Mouse (Mus musculus) heart, embryonic 14.5 days (tissue): Measurements from ENCODE around the gene Cdkal1. TPM values are rescaled to one million over a fixed set of nuclear protein-coding genes. Genes with fewer than 3 reads are reported as not detected.

Source experiments
- ATAC-seq: fragments of 200-750 bp; cut with Nextera tagmentation; 2 replicates; pipeline ENCODE4 v1.8.0; 2017; ENCODE audit warnings: low read depth, moderate TSS enrichment; ENCODE audit not compliant: insufficient number of reproducible peaks, insufficient read depth, low FRiP score
- H3K27ac ChIP-seq, 2 experiments: fragments of 200-500 bp in 1 of 2; fragments of 300-500 bp in 1 of 2; sonication (generic) in 1 of 2; replicated peaks in 1 of 2; 2 replicates each; pipeline ENCODE4 v1.5.1; 2012 to 2014; ENCODE audit warnings: low read depth in 2 of 2, low read length in 2 of 2, control low read depth in 1 of 2, mild to moderate bottlenecking in 1 of 2, mixed read lengths in 1 of 2; ENCODE audit not compliant: control insufficient read depth in 1 of 2, insufficient read depth in 1 of 2
- H3K27me3 ChIP-seq: fragments of 300-500 bp; sonication (generic); 2 replicates; pipeline ENCODE4 v1.6.1; 2014; ENCODE audit warnings: mild to moderate bottlenecking, low read length, control low read depth; ENCODE audit not compliant: control insufficient read depth, insufficient read depth
- H3K36me3 ChIP-seq: fragments of 300-500 bp; sonication (generic); 2 replicates; pipeline ENCODE4 v1.6.1; 2014; ENCODE audit warnings: mild to moderate bottlenecking, control low read depth, low read length, mixed read lengths; ENCODE audit not compliant: control insufficient read depth, insufficient read depth
- H3K4me1 ChIP-seq, 2 experiments: fragments of 200-500 bp in 1 of 2; fragments of 300-500 bp in 1 of 2; sonication (generic) in 1 of 2; 2 replicates each; pipeline ENCODE4 v1.6.1; 2012 to 2014; ENCODE audit warnings: low read length in 2 of 2, control low read depth in 1 of 2, mixed read lengths in 1 of 2; ENCODE audit not compliant: control insufficient read depth in 2 of 2, insufficient read depth in 2 of 2
- H3K4me2 ChIP-seq: fragments of 300-500 bp; sonication (generic); 2 replicates; pipeline ENCODE4 v1.6.1; 2014; ENCODE audit warnings: mild to moderate bottlenecking, low read length
- H3K4me3 ChIP-seq, 2 experiments: fragments of 200-500 bp in 1 of 2; fragments of 300-500 bp in 1 of 2; sonication (generic) in 1 of 2; 2 replicates each; pipeline ENCODE4 v1.5.1; 2012 to 2014; ENCODE audit warnings: low read length in 2 of 2, mild to moderate bottlenecking in 2 of 2, control low read depth in 1 of 2, low read depth in 1 of 2, moderate library complexity in 1 of 2; ENCODE audit not compliant: control insufficient read depth in 1 of 2, insufficient read depth in 1 of 2
- H3K9ac ChIP-seq: fragments of 300-500 bp; sonication (generic); 2 replicates; pipeline ENCODE4 v1.6.1; 2014; ENCODE audit warnings: mild to moderate bottlenecking, low read length
- H3K9me3 ChIP-seq: fragments of 300-500 bp; sonication (generic); 2 replicates; pipeline ENCODE4 v1.6.1; 2016; ENCODE audit warnings: low read length, control low read depth; ENCODE audit not compliant: control insufficient read depth
- WGBS: fragments of 180-500 bp; shearing (Covaris S2); extraction: QIAGEN DNeasy Blood & Tissue Kit; methylation state at CpG from one replicate; pipeline ENCODE4 v1.1.7; 2014; 5-methylcytosine and 5-hydroxymethylcytosine counted together
- polyA plus RNA-seq: library from polyadenylated mRNA; unstranded; fragments of >200 nt; fragmentation: Nextera tagmentation; extraction: Ambion mirVana; gene quantifications from 2 replicates; pipeline ENCODE4 v1.2.1, GENCODE M21; 2014

Gene Cdkal1
- polyA plus RNA-seq, 1 experiment from 2014 or later: 28.3 TPM

DNA sequence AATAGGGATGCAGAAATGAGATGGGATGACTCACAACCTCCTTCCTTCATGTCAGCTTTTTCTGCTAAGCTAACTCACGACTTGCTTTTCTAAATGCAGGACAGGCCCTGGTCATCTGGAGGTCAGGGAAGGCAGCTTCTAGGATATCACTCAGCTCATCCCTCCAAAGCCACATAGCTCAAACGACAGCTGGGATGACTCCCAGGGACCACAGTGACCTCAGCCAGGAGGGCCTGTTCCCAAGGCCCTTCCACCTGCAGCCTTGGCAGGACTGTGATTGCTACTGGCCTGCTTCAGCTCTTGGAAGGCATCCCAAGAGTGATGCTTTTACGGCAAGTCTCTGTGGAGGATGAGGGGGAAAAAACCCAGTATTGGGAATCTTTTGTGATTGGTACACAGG lies 693.0 kb downstream of the Cdkal1 start:
- H3K9me3 ChIP-seq: no peaks in the 10 kb centered on the region
- WGBS: 42% methylated on average over 3 of the region's 3 CpGs

DNA sequence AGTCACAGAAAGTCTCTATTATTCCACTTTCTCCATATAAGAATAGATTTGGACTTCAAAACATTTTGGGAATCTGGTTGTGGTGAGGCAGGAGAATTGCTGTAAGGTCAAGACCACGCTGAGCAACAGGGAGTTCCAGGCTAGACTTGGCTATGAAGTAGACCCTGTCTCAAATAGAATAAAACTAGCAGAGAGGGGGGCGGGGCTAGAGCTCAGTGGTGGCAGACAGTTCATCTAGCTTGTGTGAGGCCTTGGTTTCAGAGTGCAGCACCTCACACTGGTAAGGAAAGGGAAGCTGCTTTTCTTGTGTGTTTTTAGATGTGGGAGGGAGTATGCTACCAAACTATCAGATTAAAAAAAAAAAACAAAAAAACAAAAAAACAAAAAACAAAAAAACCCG lies 694.0 kb downstream of the Cdkal1 start:
- no peaks in the 10 kb centered on the region for H3K36me3 ChIP-seq
- 0 out of 4 replicates have a peak, but pooled peaks cover 2 to 7% of the 10 kb centered on the region in 2 experiments for H3K4me1 ChIP-seq
- H3K9ac ChIP-seq: no peak overlapping the region
- no peak for ATAC-seq
- H3K27me3 ChIP-seq: no peaks in the 10 kb centered on the region
- no peak overlapping the region for H3K4me2 ChIP-seq
- H3K4me3 ChIP-seq: no peak overlapping the region
- 91% methylated on average over 3 of the region's 3 CpGs for WGBS
- H3K27ac ChIP-seq: no peak overlapping the region
- H3K9me3 ChIP-seq: no peaks in the 10 kb centered on the region

More for the DNA sequence above, 693.0 kb downstream of the Cdkal1 start:
- Histone ChIP-seq H3K9ac (no peak overlapping the region), H3K36me3 (no peaks in the 10 kb centered on the region), H3K4me2 (no peak overlapping the region), H3K4me3 (no peak overlapping the region), H3K4me1 (0 out of 4 replicates have a peak, but pooled peaks cover 2 to 7% of the 10 kb centered on the region in 2 experiments), H3K27me3 (no peaks in the 10 kb centered on the region), H3K27ac (no peak overlapping the region)
- no peak for ATAC-seq

DNA sequence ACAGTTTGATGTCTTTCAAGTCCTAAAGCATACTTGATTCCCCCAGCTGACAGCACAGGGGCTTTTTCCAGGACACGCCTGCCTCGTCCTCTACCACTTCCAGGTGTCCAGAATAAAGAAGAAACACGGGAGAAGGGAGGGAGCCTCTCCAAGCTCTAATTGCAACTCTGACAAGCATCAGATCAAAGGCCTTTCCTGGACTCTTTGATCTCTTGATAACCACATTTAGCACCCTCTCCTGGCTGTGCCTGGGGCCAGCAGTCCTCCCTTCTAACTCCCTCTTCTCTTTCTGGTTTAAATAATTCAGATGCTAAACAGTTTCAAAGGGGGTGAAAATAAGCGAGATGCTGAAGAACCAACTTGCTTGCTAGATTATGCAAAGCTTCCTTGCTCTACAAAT lies 698.8 kb downstream of the Cdkal1 start:
- no peak overlapping the region for H3K4me2 ChIP-seq
- 0 out of 4 replicates have a peak, but pooled peaks cover 2 to 7% of the 10 kb centered on the region in 2 experiments for H3K4me1 ChIP-seq
- ATAC-seq: no peak
- H3K27me3 ChIP-seq: no peaks in the 10 kb centered on the region
- no peak overlapping the region for H3K27ac ChIP-seq
- no peaks in the 10 kb centered on the region for H3K36me3 ChIP-seq
- H3K9ac ChIP-seq: no peak overlapping the region
- no peak overlapping the region for H3K4me3 ChIP-seq
- WGBS: 43% methylated on average over 4 of the region's 4 CpGs
- H3K9me3 ChIP-seq: no peaks in the 10 kb centered on the region

DNA sequence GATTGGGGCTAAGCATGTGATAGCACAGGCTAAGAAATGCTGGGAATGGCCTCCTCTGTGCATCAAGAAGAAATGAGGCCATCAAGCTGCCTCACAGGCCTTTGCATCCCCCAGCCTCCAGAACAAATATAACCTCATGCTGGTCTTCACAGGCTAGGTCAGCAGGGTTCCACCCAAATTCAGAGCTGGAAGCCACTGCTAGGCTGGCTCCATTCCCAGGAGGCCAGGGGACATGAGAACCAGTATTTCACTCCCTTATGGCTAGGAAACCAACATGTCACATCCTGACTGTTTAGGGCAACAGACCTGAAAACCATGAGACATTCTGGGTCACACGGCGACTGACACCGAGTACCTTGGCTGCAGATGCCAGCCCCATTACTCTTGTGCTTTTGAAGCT lies 700.2 kb downstream of the Cdkal1 start:
- H3K9ac ChIP-seq: no peak overlapping the region
- WGBS: 72% methylated on average over 3 of the region's 3 CpGs

DNA sequence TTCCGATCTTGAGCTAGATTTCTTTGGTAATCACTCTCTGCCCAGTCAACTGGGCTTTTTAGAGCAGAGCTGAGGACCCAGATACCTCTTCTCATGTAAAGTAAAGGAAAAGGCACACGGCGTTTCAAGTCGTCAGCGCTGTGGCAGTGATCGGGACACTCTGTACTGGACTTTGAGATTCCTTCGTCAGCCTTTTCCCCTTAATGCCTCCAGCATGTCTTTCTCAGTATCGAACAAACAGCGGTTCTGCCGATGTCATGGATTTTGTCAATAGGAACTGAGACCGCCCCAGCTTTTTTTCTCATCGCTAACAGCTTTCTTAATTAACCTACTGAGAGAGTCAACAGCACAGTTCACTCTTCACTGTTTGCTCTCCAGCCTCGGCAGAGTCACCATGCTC lies 705.4 kb downstream of the Cdkal1 start:
- H3K36me3 ChIP-seq: no peaks in the 10 kb centered on the region
- H3K9ac ChIP-seq: no peak overlapping the region
- H3K9me3 ChIP-seq: no peaks in the 10 kb centered on the region
- no peak overlapping the region for H3K4me3 ChIP-seq
- no peak overlapping the region for H3K27ac ChIP-seq
- ATAC-seq: no peak
- WGBS: 82% methylated on average over 13 of the region's 13 CpGs
- H3K4me2 ChIP-seq: no peak overlapping the region
- no peaks in the 10 kb centered on the region for H3K27me3 ChIP-seq
- H3K4me1 ChIP-seq: no peaks in the 10 kb centered on the region

More for the DNA sequence above, 700.2 kb downstream of the Cdkal1 start:
- H3K27ac ChIP-seq: no peak overlapping the region
- H3K4me2 ChIP-seq: no peak overlapping the region
- no peak for ATAC-seq
- 0 out of 4 replicates have a peak, but pooled peaks cover 2 to 7% of the 10 kb centered on the region in 2 experiments for H3K4me1 ChIP-seq
- no peaks in the 10 kb centered on the region for H3K36me3 ChIP-seq
- H3K9me3 ChIP-seq: no peaks in the 10 kb centered on the region
- no peaks in the 10 kb centered on the region for H3K27me3 ChIP-seq
- H3K4me3 ChIP-seq: no peak overlapping the region

DNA sequence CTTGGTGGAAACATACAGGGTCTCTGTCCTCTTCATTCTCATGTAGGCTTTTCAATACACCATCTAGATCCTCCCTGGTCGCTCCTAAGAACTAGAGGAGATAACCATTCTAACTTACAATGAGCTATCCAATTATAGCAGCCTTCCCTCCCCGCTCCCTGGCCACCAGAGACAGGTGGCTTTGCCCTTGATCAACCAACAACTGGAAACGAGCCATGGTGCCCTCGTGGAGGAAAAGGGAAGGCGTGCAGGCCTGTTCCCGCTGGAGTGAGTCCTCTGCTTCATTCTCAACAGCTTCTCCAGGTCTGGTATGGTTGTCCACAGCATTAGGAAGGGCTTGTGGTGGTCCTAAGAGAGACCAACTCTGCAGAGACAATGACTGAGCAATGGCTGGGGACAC lies 706.1 kb downstream of the Cdkal1 start:
- Histone ChIP-seq H3K27me3 (no peaks in the 10 kb centered on the region), H3K4me3 (no peak overlapping the region), H3K36me3 (no peaks in the 10 kb centered on the region), H3K27ac (no peak overlapping the region), H3K4me2 (no peak overlapping the region), H3K9ac (no peak overlapping the region), H3K4me1 (no peaks in the 10 kb centered on the region), H3K9me3 (no peaks in the 10 kb centered on the region)
- WGBS: 64% methylated on average over 6 of the region's 6 CpGs
- ATAC-seq: no peak

DNA sequence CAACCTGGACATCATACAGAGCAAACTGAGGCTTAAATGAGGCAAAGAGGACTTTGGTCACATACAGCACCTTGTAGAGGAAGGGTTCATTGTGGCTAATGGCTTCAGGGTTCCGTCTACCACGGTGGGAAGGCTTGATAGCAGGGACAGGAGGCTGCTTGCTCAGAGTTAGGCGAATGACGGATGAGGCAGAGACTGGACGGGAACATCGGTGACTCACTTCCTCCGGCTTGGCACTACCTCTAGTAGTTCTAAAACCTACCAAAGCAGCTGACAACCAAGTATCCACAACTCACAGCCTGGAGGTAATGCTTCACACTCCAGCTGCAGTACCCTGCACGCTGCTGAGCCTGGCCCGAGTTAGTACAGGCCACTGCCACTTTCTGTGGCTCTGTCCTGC lies 706.9 kb downstream of the Cdkal1 start:
- Histone ChIP-seq H3K27ac (no peak overlapping the region), H3K9ac (no peak overlapping the region), H3K4me2 (no peak overlapping the region), H3K36me3 (no peaks in the 10 kb centered on the region), H3K27me3 (no peaks in the 10 kb centered on the region), H3K9me3 (no peaks in the 10 kb centered on the region), H3K4me3 (no peak overlapping the region), H3K4me1 (no peaks in the 10 kb centered on the region)
- 75% methylated on average over 9 of the region's 9 CpGs for WGBS
- ATAC-seq: no peak
